Mouse (Mus musculus) cerebellum, postnatal 4 days (tissue): ENCODE data around the gene Otx2.
"Not testable (repeated sequence)": the region's sequence is repeated elsewhere in the genome, so short reads cannot be mapped to it uniquely, and the experiment has no call there.

Source experiments
- DNase-seq, 2 experiments: peaks; one replicate each; pipeline ENCODE4 v3.0.0; 2022; ENCODE audit warnings: low spot score in 2 of 2, mixed read lengths in 1 of 2

Gene Otx2

GRCm38 (mm10) chr14:48653676-48654510 lies 19.7 kb downstream of the Otx2 start:
- DNase-seq = no peak

GRCm38 (mm10) chr14:48653081-48653480 lies 20.5 kb downstream of the Otx2 start:
- no peak for DNase-seq

- DNase-seq = no peak
Observed at GRCm38 (mm10) chr14:48652256-48652655, 21.4 kb downstream of the Otx2 start.

GRCm38 (mm10) chr14:48651471-48652211 lies 22.0 kb downstream of the Otx2 start:
- no peak for DNase-seq

- DNase-seq = no peak
Observed at GRCm38 (mm10) chr14:48641462-48642395, 31.9 kb downstream of the Otx2 start.

- no peak for DNase-seq
Observed at GRCm38 (mm10) chr14:48633141-48633540, 40.5 kb downstream of the Otx2 start.

- no peak for DNase-seq
Observed at GRCm38 (mm10) chr14:48632335-48632734, 41.3 kb downstream of the Otx2 start.

- no peak for DNase-seq
Observed at GRCm38 (mm10) chr14:48631486-48631885, 42.1 kb downstream of the Otx2 start.

- no peak for DNase-seq
Observed at GRCm38 (mm10) chr14:48629404-48629803, 44.2 kb downstream of the Otx2 start.

GRCm38 (mm10) chr14:48626271-48626670 lies 47.3 kb downstream of the Otx2 start:
- no peak for DNase-seq

- no peak for DNase-seq
Observed at GRCm38 (mm10) chr14:48625331-48625694, 48.3 kb downstream of the Otx2 start.

GRCm38 (mm10) chr14:48624596-48625330 lies 48.9 kb downstream of the Otx2 start:
- peak in 1 of 2 experiments; percentile 79 for DNase-seq

GRCm38 (mm10) chr14:48622726-48623125 lies 50.9 kb downstream of the Otx2 start:
- not testable (repeated sequence) for DNase-seq

- no peak for DNase-seq
Observed at GRCm38 (mm10) chr14:48616361-48616760, 57.3 kb downstream of the Otx2 start.

- peak in 1 of 2 experiments; percentile 39 for DNase-seq
Observed at GRCm38 (mm10) chr14:48608641-48609310, 64.8 kb downstream of the Otx2 start.
